25 mouse cellular contexts compared by ENCODE assay signal in genomic region chr19:5632120-5632519, GRCm38 (mm10).
"Had no signal": no experiment of that assay in that cellular context is flagged by ENCODE, and none has a peak within 500 bp of the region (broad histone marks: within the 10 kb centered on the region; RNA-seq: fewer than 3 reads in every experiment).

No protein-coding gene starts in this region.

- H3K36me3 ChIP-seq: heart, embryonic 13.5 days; heart, embryonic 15.5 days; hindbrain, embryonic 10.5 days; hindbrain, embryonic 12.5 days; intestine, embryonic 15.5 days; kidney, embryonic 15.5 days; limb, embryonic 13.5 days; liver, embryonic 13.5 days; liver, embryonic 15.5 days had no signal

- H3K4me3 ChIP-seq: gastrocnemius, adult 2 months; heart, adult 2 months; heart, embryonic 13.5 days; heart, embryonic 15.5 days; hindbrain, embryonic 10.5 days; hindbrain, embryonic 12.5 days; intestine, embryonic 15.5 days; kidney, embryonic 15.5 days; left cerebral cortex, adult 2 months; limb, embryonic 13.5 days; liver, embryonic 13.5 days; liver, embryonic 15.5 days had no signal

- H3K4me2 ChIP-seq: heart, embryonic 11.5 days; heart, embryonic 13.5 days; heart, embryonic 15.5 days; hindbrain, embryonic 12.5 days; hindbrain, embryonic 14.5 days; intestine, embryonic 15.5 days; kidney, embryonic 15.5 days; limb, embryonic 13.5 days; liver, embryonic 11.5 days; liver, embryonic 13.5 days; liver, embryonic 15.5 days had no signal

- DNase-seq: gastrocnemius, adult 2 months; gastrocnemius, postnatal 10 days; gastrocnemius, postnatal 25 days; heart, adult 2 months; heart, postnatal 4 days; kidney, adult 18-20 months; kidney, adult 9 months; kidney, postnatal 14 days; kidney, postnatal 36 days; layer of hippocampus, adult 9-11 months; layer of hippocampus, postnatal 36 days; liver; liver, embryonic 13.5 days had no signal

- H3K27me3 ChIP-seq: heart, embryonic 13.5 days; heart, embryonic 15.5 days; hindbrain, embryonic 12.5 days; intestine, embryonic 15.5 days; kidney, embryonic 15.5 days; limb, embryonic 13.5 days; liver, embryonic 13.5 days; liver, embryonic 15.5 days had no signal
